Mouse (Mus musculus) liver, embryonic 15.5 days (tissue): ENCODE measurements around the gene Ogfod2. TPM values are rescaled to one million over a fixed set of nuclear protein-coding genes. Genes with fewer than 3 reads are reported as not detected.

Experiments used
- ATAC-seq: fragments of 200-750 bp; cut with Nextera tagmentation; 2 replicates; pipeline ENCODE4 v1.8.0; 2017; ENCODE audit warnings: moderate number of reproducible peaks, mild to moderate bottlenecking, moderate library complexity; ENCODE audit not compliant: insufficient read depth
- H3K27ac ChIP-seq: fragments of 300-500 bp; sonication (generic); replicated peaks from 2 replicates; pipeline ENCODE4 v1.5.1; 2015; ENCODE audit warnings: mild to moderate bottlenecking, inconsistent platforms
- H3K27me3 ChIP-seq: fragments of 300-500 bp; sonication (generic); 2 replicates; pipeline ENCODE4 v1.6.1; 2015; ENCODE audit warnings: mild to moderate bottlenecking, inconsistent platforms
- H3K36me3 ChIP-seq: fragments of 300-500 bp; sonication (generic); replicated peaks from 2 replicates; pipeline ENCODE4 v1.6.1; 2015; ENCODE audit warnings: moderate library complexity, mild to moderate bottlenecking, inconsistent platforms
- H3K4me1 ChIP-seq: fragments of 300-500 bp; sonication (generic); replicated peaks from 2 replicates; pipeline ENCODE4 v1.6.1; 2015; ENCODE audit warnings: inconsistent platforms
- H3K4me2 ChIP-seq: fragments of 300-500 bp; sonication (generic); 2 replicates; pipeline ENCODE4 v1.6.1; 2015; ENCODE audit warnings: moderate library complexity, mild to moderate bottlenecking, inconsistent platforms
- H3K4me3 ChIP-seq: fragments of 300-500 bp; sonication (generic); replicated peaks from 2 replicates; pipeline ENCODE4 v1.5.1; 2015; ENCODE audit warnings: mild to moderate bottlenecking, inconsistent platforms
- H3K9ac ChIP-seq: fragments of 300-500 bp; sonication (generic); 2 replicates; pipeline ENCODE4 v1.6.1; 2015; ENCODE audit warnings: moderate library complexity, mild to moderate bottlenecking, inconsistent platforms
- H3K9me3 ChIP-seq: fragments of 300-500 bp; sonication (generic); replicated peaks from 2 replicates; pipeline ENCODE4 v1.6.1; 2016; ENCODE audit warnings: inconsistent platforms
- WGBS: fragments of 180-500 bp; shearing (Covaris S2); methylation state at CpG from one replicate; pipeline ENCODE4 v1.1.7; 2015; ENCODE audit warnings: mixed read lengths; ENCODE audit not compliant: insufficient replicate concordance; 5-methylcytosine and 5-hydroxymethylcytosine counted together
- polyA plus RNA-seq: library from polyadenylated mRNA; unstranded; fragments of >200 nt; fragmentation: Nextera tagmentation; extraction: Ambion mirVana; gene quantifications from 2 replicates; pipeline ENCODE4 v1.2.1, GENCODE M21; 2015

The Ogfod2 gene
- polyA plus RNA-seq, 1 experiment from 2014 or later: 14.2 TPM

DNA sequence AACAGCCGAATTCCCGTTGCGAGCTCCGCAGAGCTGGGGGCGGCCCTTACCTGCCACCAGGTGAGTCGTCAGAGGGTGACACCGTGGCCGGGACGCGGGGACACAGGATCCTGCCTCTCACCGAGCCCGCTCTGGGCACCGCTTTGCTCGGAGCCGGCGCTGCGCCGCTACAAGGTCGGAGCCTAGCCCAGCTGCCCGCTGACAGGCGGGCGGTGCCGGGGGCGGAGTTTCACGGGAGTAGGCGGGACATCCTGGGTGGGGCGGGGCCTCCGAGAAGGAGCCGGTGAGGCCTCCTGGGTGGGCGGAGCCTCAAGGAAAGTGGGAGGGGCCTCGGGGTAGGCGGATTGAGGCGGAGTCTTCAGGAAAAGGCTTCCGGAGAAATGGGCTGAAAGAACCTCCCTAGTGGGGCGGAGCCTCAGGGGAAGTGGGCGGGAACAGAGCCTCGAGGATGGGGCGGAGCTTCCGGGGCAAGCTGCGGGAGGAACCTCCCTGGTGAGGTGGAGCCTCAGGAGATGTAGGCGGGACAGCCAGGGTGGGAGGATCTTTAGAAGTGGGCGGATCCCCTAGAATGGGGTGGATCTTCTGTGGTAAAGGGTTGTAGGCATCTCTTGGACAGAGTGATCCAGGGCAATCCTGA lies 16.4 kb upstream of the Ogfod2 start, which contains the start of gene Abcb9:
Gene Abcb9 (minus strand): TSS at position 203 of the 637 bp plus-strand sequence.
- Histone ChIP-seq H3K27me3 (no peaks in the 10 kb centered on the region), H3K36me3 (no peaks in the 10 kb centered on the region), H3K9me3 (no peaks in the 10 kb centered on the region), H3K27ac (peak within 1 kb of the TSS; percentile 93), H3K4me2 (peak within 1 kb of the TSS; percentile 97), H3K4me3 (peak within 1 kb of the TSS; percentile 79), H3K4me1 (peaks cover 57% of the 10 kb centered on the region), H3K9ac (peak within 1 kb of the TSS; percentile 89)
- peak; percentile 71 for ATAC-seq
- WGBS: 1% methylated on average over 42 of the region's 42 CpGs

DNA sequence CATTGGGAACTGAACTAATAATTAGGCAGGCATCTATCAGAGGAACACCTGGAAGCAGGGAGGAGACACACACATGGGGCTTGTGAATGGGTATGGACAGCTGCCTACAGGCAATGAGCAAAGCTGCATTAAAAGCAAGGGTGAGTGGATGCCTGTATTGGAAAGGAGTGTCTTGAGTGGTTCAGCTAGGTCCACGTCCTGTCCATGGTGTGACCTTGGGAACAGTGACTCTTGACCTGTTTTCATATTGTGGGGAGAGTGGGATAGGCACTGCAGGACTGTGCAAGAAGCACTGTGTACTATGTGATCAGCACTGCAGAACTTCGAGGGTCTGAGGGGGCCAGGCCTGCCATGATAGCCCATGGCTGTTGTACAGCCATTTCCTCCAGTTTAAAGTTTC lies 13.2 kb upstream of the Ogfod2 start:
- H3K27ac ChIP-seq: no peak overlapping the region
- H3K36me3 ChIP-seq: no peaks in the 10 kb centered on the region
- no peak for ATAC-seq
- H3K9ac ChIP-seq: no peak overlapping the region
- no peaks in the 10 kb centered on the region for H3K27me3 ChIP-seq
- H3K4me2 ChIP-seq: no peak overlapping the region
- 72% methylated on average over 2 of the region's 2 CpGs for WGBS
- H3K4me3 ChIP-seq: no peak overlapping the region
- peaks cover 25% of the 10 kb centered on the region for H3K4me1 ChIP-seq
- no peaks in the 10 kb centered on the region for H3K9me3 ChIP-seq

DNA sequence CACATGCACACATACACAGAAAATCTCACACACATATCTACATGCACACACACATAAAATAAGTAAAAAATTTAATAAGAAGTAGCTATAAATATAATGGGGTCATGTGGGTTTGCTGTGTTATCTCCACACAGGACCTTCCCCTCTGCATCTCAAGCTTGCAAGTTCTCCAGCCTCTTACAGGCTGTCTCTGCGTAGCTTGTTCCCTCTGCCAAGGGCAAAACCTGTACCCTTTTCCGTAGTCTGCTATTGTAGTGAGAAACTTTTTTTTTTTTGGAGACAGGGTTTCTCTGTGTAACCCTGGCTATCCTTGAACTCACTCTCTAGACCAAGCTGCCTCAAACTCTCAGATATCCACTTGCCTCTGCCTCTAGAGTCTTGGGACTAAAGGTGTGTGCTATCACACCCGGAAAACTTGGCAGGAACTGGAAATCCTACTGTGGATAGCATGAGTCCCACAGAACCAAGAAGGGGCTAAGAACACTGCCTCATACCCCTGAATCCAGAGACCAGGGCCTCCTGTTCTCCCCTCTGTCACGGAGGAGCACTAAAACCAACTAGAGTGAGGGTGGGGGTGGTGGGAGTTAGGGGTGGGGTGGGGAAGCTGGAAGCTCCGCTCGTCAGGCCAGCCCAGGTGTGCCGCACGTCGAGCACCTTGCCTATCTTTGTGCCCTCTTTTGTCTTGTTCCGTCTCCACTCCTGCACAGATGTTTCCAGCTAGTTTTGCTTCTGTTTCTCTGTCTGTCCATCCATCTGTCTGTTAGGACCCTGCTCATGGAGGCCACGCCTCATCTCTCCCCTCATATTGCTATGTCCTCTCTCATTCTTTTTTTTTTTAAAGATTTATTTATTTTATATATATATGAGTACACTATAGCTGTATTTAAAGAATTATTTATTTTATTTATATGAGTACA lies 11.7 kb upstream of the Ogfod2 start:
- Histone ChIP-seq H3K27ac (no peak overlapping the region), H3K4me2 (no peak overlapping the region), H3K9me3 (no peaks in the 10 kb centered on the region), H3K36me3 (no peaks in the 10 kb centered on the region), H3K4me3 (no peak overlapping the region), H3K4me1 (peaks cover 11% of the 10 kb centered on the region), H3K27me3 (no peaks in the 10 kb centered on the region), H3K9ac (no peak overlapping the region)
- ATAC-seq: no peak
- 83% methylated on average over 11 of the region's 11 CpGs for WGBS

DNA sequence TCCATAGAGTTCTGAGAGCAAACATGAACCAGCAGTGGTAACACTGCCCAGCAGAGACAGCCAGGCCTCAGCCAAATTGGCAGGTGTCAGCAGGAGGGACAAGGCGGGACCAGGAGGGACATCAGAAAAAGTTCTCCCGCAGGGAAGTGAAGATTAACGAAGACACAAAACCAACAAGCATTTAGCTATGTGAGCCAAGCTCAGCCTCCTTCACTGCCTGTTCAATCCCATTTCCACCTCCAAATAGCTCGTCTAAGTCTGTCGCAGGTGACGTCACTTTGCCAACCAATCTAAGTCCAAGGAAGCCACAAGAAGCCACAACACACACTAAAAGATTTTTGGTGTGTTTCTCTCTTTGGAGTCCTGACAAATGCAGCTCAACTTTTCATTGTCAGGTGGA lies 9.8 kb upstream of the Ogfod2 start:
- Histone ChIP-seq H3K27ac (no peak overlapping the region), H3K36me3 (no peaks in the 10 kb centered on the region), H3K4me2 (no peak overlapping the region), H3K9me3 (no peaks in the 10 kb centered on the region), H3K4me1 (no peaks in the 10 kb centered on the region), H3K27me3 (no peaks in the 10 kb centered on the region), H3K4me3 (no peak overlapping the region), H3K9ac (no peak overlapping the region)
- ATAC-seq: no peak
- 71% methylated on average over 6 of the region's 6 CpGs for WGBS

DNA sequence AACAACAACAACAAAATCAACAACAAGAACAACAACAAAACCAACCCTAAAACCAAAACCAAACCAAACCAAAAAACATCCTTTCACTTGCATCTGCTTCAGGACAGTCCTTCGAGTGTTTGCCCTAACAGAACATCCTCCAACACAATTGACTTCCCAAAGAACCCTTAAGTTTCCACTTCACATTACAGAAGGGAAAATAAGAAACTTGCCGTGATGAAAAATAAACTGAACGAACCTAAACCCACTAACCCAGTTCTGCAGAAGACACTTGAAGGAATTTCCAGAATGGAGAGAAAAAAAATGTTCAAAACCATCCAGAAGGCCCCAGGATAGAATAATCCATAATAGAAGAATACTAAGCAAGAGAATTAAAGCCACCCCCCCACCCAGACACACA lies 9.1 kb upstream of the Ogfod2 start:
- H3K4me1 ChIP-seq: no peaks in the 10 kb centered on the region
- WGBS: 71% methylated on average over 3 of the region's 3 CpGs
- no peaks in the 10 kb centered on the region for H3K36me3 ChIP-seq
- H3K27ac ChIP-seq: no peak overlapping the region
- no peaks in the 10 kb centered on the region for H3K27me3 ChIP-seq
- ATAC-seq: no peak
- H3K9ac ChIP-seq: no peak overlapping the region
- no peak overlapping the region for H3K4me3 ChIP-seq
- H3K9me3 ChIP-seq: no peaks in the 10 kb centered on the region
- no peak overlapping the region for H3K4me2 ChIP-seq

DNA sequence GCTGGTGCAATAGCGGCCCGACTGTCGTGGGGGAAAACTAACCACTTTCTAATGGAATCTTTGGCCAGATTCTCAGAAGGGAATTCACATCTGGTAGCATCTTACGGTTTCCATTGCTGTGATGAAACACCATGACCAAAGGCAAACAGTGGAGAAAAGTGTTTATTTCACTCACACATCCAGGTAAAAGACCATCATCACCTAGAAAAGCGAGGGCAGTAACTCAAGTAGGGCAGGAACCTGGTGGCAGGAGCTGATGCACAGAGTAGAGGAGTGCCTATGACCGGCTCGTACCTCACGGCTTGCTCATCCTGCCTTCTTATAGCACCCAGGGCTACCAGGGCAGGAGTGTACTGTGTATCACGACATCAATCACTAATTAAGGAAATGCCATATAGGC lies 8.5 kb upstream of the Ogfod2 start:
- 86% methylated on average over 9 of the region's 9 CpGs for WGBS
- Histone ChIP-seq H3K4me2 (no peak overlapping the region), H3K4me1 (no peaks in the 10 kb centered on the region), H3K27ac (no peak overlapping the region), H3K27me3 (no peaks in the 10 kb centered on the region), H3K9me3 (no peaks in the 10 kb centered on the region), H3K36me3 (no peaks in the 10 kb centered on the region), H3K9ac (no peak overlapping the region), H3K4me3 (no peak overlapping the region)
- ATAC-seq: no peak

DNA sequence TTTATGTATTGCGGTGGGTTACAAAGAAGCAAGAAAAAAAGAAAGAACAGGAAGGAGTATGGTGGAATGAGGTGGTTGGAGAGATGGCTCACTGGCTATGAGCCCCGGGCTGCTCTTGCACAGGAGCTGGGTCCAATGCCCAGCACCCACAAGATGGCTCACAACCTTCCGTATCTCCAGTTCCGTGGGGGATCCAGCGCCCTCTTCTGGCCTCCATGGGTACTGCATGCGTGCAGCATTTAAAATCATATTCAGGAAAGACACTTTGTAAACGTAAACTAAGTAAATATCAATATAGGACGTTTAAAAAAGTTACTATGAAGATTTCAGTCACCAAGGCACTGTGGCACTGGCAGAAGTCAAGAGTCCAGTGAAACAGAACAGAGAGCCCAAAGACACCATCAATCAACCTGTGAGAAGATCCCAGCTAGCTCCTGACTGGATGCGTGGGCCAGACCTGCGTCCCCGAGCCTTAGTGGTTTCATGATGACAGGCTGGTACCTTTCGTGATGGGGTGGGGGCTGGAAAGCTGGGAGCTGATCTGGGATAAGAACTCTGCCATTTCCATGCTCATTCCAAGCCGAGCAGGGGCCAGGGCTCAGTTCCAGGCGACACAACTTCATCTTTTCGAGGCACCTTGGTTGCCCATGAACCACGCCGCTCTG lies 888 bp upstream of the Ogfod2 start:
- WGBS: 22% methylated on average over 17 of the region's 17 CpGs
- Histone ChIP-seq H3K9me3 (no peaks in the 10 kb centered on the region), H3K27ac (peak overlapping the region; percentile 93)

DNA sequence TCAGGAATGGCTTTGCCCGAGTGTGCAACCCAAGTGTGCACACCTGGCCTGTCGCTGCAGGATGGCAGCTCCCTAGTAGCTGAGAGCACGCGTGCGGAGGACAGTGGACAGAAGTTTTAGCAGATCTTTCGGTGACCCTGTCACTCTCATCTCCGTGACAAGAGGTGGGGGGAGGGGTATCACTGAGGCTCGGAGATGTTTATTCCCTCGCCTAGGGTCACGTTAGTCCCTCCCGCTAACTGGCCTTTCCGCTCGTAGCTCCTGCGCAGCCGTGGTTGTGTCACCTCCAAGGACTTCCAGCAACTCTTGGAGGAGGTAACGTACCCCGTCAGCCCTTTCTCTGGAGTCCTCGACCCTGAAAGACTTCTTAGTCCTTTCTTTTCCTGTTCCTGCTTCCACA lies 434 bp downstream of the Ogfod2 start:
- Histone ChIP-seq H3K9ac (peak overlapping the region; percentile 77), H3K4me1 (peaks cover 58% of the 10 kb centered on the region), H3K36me3 (peaks cover 11% of the 10 kb centered on the region), H3K9me3 (no peaks in the 10 kb centered on the region), H3K27ac (peak overlapping the region; percentile 93), H3K4me3 (peak overlapping the region; percentile 83), H3K27me3 (no peaks in the 10 kb centered on the region), H3K4me2 (peak overlapping the region; percentile 95)
- ATAC-seq: no peak; the same call in 1 of the 2 replicates
- under 1% methylated on average over 18 of the region's 18 CpGs for WGBS

More for the DNA sequence above, 888 bp upstream of the Ogfod2 start:
- Histone ChIP-seq H3K4me2 (peak overlapping the region; percentile 95), H3K27me3 (no peaks in the 10 kb centered on the region), H3K9ac (peak overlapping the region; percentile 77), H3K4me1 (peaks cover 45% of the 10 kb centered on the region), H3K36me3 (0 out of 2 replicates have a peak, but pooled peaks cover 6% of the 10 kb centered on the region), H3K4me3 (peak overlapping the region; percentile 83)
- no peak for ATAC-seq

DNA sequence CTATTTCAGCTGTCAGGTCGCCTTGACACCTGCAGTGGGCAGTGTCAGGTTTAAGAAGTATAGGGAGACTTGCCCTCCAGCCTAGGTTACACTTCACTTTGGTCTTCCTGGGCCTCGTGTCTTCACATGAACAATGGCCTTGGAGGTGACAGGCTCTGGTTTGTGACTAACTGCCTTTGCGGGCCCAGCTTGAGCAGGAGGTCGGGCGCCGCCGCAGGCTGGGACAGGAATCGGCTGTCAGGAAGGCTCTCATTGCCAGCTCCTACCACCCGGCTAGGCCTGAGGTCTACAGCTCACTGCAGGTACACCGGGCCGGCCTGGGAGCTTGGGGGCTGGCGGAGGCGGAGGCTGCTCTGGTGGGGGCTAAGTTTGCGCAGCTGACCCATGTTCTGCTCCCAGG lies 933 bp downstream of the Ogfod2 start:
- peaks cover 16% of the 10 kb centered on the region for H3K36me3 ChIP-seq
- H3K27ac ChIP-seq: peak overlapping the region; percentile 93
- WGBS: 15% methylated on average over 14 of the region's 14 CpGs
- H3K4me1 ChIP-seq: peaks cover 60% of the 10 kb centered on the region
- no peaks in the 10 kb centered on the region for H3K9me3 ChIP-seq
- no peak for ATAC-seq
- peak overlapping the region; percentile 83 for H3K4me3 ChIP-seq
- H3K4me2 ChIP-seq: peak overlapping the region; percentile 95
- H3K27me3 ChIP-seq: no peaks in the 10 kb centered on the region
- peak overlapping the region; percentile 77 for H3K9ac ChIP-seq

DNA sequence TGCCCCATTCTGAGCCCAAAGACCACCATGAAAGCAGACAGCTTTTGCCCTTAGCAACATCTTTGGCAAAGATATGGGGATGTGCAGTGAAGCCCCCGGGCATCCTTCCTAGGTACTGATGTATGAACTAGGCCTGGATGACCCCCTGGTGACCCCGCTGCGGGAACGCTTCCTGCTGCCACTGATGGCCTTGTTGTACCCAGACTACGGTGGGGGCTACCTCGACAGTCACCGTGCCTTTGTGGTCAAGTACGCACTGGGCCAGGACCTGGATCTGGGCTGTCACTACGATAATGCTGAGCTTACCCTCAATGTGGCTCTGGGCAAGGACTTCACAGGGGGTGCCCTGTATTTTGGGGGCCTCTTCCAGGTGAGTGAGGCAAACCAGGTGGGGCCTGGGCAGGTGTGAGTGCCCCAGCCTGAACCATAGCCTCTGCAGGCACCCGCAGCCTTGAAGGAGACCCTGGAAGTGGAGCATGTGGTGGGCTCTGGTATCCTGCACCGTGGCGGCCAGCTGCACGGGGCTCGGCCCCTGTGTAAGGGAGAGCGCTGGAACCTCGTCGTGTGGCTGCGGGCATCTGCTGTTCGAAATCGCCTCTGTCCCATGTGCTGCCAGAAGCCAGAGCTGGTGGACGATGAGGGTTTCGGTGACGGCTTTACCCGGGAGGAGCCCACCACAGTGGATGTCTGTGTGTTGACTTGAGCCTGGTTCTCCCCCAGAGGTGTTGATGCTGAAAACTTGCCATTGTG lies 2.4 kb downstream of the Ogfod2 start:
- H3K9ac ChIP-seq: no peak overlapping the region
- no peak overlapping the region for H3K27ac ChIP-seq

More for the DNA sequence above, 2.4 kb downstream of the Ogfod2 start:
- Histone ChIP-seq H3K36me3 (peaks cover 29% of the 10 kb centered on the region), H3K4me3 (no peak overlapping the region), H3K4me1 (peaks cover 70% of the 10 kb centered on the region), H3K27me3 (no peaks in the 10 kb centered on the region), H3K4me2 (no peak overlapping the region), H3K9me3 (no peaks in the 10 kb centered on the region)
- 86% methylated on average over 24 of the region's 24 CpGs for WGBS
- no peak for ATAC-seq
